Mouse (Mus musculus): ENCODE measurements around the gene Frmpd2. TPM values are rescaled to one million over a fixed set of nuclear protein-coding genes. Genes with fewer than 3 reads are reported as not detected.
"Not testable (repeated sequence)": the region's sequence is repeated elsewhere in the genome, so short reads cannot be mapped to it uniquely, and the experiment has no call there.

The Frmpd2 gene
- total RNA-seq (2017), result not detected in 3 replicates

DNA sequence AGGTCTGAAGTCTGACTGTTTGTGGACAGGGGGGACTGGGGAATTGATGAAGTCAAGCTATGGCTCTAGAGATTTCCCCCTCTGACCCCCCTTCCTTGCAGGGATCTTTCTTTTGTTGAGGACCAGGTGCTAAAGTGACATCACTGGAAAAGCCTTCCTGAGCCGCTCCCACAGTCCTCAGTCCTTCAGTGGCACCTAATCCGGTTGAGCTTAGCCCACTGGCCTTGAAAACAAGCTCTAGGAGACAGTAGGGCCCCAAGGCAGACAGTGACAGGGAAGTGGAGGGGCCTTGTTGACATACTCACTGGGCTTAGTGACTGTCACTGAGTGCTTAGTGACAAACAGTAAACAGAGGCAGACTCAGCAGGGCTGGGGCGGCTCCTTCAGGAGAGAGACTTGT, at the start of gene Frmpd2:
TSS of gene Frmpd2 (plus strand) at position 366 of the 400 bp plus-strand sequence.
- ATAC-seq (replicated peaks; ENCODE audit: insufficient number of reproducible peaks, low FRiP score, low TSS enrichment, poor library complexity, severe bottlenecking), result no peak

DNA sequence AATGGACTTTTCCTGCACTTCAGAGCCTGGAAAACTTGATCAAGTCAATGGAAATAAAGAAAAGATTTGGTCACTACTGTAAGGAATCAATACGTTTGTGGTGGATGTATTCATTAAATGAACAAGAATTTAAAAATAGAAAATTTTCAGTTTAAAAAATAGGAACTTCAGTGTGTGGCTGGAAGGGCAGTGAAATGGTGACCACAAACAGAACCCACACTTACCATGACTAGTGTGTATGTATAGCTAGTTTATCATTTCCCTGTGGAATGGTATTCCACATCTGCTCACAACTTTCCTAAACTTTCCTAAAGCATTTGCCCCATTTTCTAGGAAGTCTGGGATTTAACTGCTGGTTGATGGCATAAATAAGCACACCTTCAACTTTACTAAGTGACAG, 48.5 kb upstream of the Frmpd2 start:
- ATAC-seq (replicated peaks; ENCODE audit: insufficient number of reproducible peaks, low FRiP score, low TSS enrichment, poor library complexity, severe bottlenecking), result no peak

DNA sequence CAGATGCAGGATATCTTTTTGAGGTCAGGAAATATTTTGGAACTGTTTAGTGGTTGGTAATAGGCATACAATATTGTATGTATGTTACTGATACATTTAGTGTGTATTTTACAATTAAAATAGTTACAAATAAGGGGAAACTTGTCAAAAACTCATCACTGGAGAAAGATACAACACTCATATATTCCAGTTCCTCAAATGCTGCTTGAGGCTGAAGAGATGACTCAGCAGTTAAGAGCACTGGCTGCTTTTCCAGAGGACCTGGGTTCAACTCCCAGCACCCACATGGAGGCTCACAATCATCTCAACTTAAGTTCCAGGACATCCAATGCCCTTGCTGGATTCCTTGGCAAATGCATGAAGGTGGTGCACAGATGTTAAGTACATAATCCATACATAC, 47.4 kb upstream of the Frmpd2 start:
- no peak for ATAC-seq (replicated peaks; ENCODE audit: insufficient number of reproducible peaks, low FRiP score, low TSS enrichment, poor library complexity, severe bottlenecking)

DNA sequence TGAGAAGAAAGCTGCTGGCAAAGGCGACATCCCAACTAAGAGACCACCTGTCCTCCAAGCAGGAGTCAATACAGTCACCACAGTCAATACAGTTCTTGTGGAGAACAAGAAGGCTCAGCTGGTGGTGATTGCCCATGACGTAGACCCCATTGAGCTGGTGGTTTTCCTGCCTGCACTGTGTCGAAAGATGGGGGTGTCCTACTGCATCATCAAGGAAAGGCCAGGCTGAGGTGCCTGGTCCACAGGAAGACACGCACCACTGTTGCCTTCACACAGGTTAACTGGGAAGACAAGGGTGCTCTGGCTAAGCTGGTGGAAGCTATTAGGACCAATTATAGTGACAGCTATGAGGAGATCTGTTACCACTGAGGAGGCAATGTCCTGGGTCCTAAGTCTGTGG, 39.0 kb upstream of the Frmpd2 start:
- not testable (repeated sequence) for ATAC-seq (replicated peaks; ENCODE audit: insufficient number of reproducible peaks, low FRiP score, low TSS enrichment, poor library complexity, severe bottlenecking)

DNA sequence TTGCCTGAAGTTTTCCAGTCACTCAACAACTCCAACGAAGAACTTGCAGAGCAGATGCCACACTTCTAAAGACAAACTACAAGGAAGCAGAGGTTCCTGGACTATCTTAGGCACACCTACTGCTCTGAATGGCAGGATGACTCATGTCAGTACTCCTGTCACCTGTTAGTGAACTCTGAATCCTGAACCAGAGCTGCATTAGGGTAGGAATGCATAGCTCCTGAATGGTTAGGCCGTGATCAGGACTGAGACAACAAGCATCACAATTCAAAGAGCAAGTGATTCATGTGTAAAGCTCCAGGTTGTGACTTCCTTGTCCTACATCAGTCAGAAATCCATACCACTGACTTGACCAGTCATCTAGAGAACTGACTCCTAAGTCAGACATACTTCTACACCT, 27.7 kb upstream of the Frmpd2 start:
- no peak for ATAC-seq (replicated peaks; ENCODE audit: insufficient number of reproducible peaks, low FRiP score, low TSS enrichment, poor library complexity, severe bottlenecking)

DNA sequence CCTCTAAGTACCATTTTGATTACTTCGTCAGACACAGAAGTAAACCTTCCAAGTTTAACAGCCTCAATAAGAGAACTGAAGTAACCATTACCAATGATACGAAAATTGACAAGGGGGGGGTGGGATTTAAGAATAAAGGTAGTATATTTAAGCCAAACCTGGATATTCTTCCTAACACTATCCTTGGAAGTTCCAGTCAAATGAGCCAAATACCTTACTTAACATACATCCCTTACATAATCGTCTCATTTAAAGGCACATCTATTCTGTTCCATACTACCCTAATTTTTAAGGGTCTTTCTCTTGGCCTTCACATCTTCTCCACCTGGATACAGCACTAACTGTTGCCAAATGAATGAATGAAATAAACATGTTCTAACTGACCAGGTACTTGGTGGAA, 25.5 kb upstream of the Frmpd2 start:
- ATAC-seq (replicated peaks; ENCODE audit: insufficient number of reproducible peaks, low FRiP score, low TSS enrichment, poor library complexity, severe bottlenecking), result no peak

DNA sequence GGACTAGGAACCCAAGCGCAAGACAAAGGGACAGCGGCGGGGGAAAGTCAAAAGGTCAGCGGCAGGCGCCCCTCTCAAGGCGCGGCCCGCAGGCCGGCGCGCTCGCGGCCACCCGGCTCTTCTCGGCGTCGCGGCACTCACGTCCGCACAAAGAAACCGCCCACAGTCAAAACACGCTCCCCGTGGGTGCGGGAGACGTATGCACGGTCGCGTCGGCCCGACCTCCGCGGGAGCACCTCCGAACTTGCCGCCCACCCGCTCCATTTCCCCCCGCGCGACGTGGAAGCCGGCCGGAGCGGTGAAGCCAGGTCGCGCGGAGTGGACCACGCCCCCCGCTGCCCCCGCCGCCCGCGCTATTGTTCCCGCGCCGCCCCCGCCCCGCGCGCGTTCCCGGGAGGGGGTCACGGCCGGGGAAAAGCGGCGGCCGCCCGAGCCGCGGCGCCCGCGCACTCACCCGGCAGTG, 24.9 kb upstream of the Frmpd2 start:
- ATAC-seq (replicated peaks; ENCODE audit: insufficient number of reproducible peaks, low FRiP score, low TSS enrichment, poor library complexity, severe bottlenecking), result no peak

DNA sequence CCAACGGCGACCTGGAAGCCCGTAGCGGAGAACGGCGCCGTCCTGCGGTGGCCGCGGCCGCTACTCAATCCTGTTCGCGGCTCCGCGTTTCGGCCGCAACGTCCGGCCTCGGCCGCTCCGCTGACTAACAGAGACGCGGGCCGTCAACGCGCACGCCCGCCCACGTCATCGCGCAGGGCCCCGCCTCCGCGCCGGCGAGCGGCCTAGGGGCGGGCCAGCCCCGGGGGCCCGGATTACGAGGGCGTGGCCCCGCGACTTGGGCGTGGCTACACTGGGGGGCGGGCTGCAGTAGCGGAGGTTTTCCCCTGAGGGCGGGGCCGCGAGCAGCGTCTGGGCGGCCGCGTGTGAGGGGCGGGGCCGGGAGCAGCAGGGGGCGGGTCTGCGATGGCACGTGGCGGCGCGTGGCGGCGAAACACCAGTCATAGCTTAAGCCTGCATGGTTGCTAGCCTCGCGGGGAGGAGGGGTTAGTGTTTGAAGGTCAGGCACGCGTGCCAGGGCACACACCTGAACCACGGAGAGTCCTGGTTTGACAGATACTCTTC, 24.4 kb upstream of the Frmpd2 start, which contains the start of gene Mapk8:
TSS of gene Mapk8 (minus strand) at position 132 of the 543 bp plus-strand sequence.
- ATAC-seq (replicated peaks; ENCODE audit: insufficient number of reproducible peaks, low FRiP score, low TSS enrichment, poor library complexity, severe bottlenecking), result peak; percentile 88

DNA sequence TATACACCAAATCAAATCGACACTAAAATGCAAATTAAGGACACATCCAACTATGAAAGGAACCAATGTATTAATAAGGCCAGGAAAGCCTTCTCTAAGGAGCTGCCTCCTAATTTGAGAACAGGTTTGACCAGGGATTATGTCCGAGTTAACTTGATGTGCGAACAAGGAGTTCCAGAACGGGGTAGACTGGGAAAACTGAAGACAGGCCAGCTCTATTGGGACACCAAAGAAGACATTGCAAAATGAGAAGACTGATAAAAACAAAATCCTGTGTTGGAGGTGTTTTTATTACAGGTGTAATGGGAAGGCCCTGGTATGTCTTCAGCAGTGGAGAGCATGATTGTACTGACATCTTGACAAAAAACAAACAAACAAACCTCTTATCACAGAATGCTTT, 23.2 kb upstream of the Frmpd2 start:
- ATAC-seq (replicated peaks; ENCODE audit: insufficient number of reproducible peaks, low FRiP score, low TSS enrichment, poor library complexity, severe bottlenecking), result no peak

DNA sequence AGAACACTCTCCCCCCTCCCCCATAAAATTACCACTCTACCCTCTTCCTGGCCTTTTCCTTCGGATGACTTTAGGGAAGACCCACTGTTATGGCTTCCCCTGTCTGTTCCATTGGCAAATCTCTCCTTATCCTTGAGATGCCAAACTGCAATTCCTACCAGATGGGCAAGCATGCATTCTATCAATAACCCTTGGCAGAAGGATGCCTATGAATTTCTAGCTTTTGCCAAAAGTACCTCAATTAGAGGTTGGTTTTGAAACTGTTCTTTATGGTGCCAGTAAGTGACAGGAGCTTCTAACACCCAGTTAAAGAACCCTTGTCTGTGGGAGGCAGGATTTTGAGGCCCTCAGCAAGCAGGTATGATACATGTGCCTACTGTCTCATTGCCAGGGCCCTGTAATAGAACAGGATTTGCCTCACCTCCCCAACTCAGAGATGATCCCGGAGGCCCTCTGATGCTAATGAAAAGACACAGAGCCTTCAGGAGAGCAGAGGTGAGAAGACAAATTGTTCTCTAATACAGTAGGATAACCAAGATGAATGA, 22.1 kb upstream of the Frmpd2 start:
- ATAC-seq (replicated peaks; ENCODE audit: insufficient number of reproducible peaks, low FRiP score, low TSS enrichment, poor library complexity, severe bottlenecking), result no peak

DNA sequence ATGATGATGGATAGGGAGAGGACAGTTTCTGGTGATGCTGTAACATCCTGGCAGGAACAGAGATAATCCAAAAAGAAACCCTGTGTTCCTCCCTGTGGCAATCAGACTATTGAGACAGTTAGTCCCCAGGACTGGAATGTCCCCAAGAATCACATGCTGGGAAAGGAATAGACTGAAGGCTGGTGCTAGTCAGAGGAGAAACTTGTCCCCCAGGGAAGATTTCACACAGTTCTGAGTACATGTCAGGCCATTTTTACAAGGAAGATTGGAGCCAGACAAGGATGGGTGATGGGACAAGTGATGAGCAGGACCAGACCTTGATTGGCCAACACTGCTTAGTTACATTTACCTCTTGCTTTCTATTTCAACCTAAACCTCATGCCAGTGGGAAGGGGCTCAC, 21.2 kb upstream of the Frmpd2 start:
- no peak for ATAC-seq (replicated peaks; ENCODE audit: insufficient number of reproducible peaks, low FRiP score, low TSS enrichment, poor library complexity, severe bottlenecking)

DNA sequence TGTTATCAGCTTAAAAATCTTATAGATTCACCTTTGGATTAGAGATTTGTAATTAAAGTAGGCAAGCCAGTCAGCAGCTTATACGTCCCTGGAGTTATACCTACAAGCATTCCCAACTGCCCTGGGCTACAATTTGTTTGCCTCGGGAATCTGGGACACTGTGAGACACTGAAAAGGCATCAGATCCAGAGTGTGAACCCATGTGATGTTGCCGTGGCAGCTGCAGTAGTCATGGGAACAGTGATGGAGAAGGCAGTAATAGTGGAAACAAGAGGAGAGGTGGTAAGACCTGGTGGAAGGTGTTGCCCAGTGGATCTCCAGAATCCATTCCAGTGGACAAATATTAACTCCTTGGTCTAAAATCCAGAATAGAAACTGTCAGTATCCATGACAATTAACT, 7.8 kb upstream of the Frmpd2 start:
- ATAC-seq (replicated peaks; ENCODE audit: insufficient number of reproducible peaks, low FRiP score, low TSS enrichment, poor library complexity, severe bottlenecking), result no peak

DNA sequence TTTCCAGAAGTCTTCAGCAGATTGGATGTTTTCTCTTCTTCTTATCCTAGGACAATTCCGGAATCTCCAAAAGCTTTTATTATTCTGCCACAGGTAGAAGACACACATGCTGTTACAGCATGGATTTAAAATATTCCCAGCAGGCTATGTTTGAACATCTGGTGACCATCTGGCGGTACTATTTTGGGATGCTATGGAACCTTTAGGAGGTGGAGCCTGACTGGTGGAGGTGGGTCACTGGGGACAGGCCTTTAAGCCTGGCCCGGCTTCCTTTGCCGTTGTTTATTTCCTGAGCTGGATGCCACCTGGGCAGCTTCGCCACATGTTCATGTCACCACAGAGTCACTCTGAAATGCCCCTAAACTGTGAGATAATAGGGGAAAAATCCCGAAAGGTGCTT, 3.7 kb upstream of the Frmpd2 start:
- no peak for ATAC-seq (replicated peaks; ENCODE audit: insufficient number of reproducible peaks, low FRiP score, low TSS enrichment, poor library complexity, severe bottlenecking)

DNA sequence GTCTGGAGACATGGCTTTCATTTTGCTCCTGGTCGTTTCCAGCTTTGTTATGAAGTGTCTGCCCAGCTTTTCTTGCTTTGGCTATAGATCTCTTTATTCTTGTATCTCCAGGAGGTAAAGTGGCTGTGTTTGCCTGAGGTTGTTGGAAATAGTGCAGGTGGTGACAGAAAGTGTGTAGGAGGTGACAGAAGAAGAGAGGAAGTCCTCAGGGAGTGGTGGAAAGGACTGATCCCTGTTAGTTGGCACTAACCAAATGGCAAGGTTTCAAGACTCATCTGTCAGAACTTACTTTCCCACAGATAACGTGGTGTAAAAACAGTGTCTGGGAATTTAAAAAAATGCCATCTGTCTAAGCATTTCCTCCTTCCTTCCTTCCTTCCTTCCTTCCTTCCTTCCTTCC, 3.0 kb downstream of the Frmpd2 start:
- ATAC-seq (replicated peaks; ENCODE audit: insufficient number of reproducible peaks, low FRiP score, low TSS enrichment, poor library complexity, severe bottlenecking), result no peak

DNA sequence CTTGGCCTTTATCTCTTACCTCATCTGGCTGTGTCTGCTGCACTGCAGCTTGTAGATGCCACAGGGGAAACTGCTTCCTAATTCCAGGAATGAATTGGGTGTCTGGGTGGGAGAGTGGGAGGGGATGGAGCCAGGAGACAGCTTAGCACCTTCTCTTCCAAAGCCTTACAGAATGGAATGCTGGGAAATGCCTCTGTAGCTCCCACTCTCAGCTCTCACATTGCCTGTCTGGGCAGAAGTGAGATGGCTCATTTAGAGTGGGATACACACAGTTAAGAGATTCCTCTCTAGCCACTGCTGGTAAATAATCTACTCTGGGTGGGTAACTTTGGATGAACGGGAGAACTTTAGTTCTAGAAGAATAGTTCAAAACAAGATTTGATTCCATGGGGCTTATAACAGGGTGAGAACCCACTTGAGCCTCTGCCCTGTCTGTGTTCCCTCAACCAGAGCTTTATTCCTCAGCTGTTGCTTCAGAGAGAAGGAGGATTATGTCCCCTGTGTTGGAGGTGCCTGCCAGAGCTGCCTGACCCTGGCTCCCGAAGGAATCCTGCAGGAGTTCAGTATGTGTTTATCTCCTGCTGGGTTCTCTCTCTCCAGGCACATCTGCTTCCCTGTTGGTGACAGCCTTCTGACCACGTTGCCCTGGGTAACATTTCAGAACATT, 4.7 kb downstream of the Frmpd2 start:
- no peak for ATAC-seq (replicated peaks; ENCODE audit: insufficient number of reproducible peaks, low FRiP score, low TSS enrichment, poor library complexity, severe bottlenecking)

DNA sequence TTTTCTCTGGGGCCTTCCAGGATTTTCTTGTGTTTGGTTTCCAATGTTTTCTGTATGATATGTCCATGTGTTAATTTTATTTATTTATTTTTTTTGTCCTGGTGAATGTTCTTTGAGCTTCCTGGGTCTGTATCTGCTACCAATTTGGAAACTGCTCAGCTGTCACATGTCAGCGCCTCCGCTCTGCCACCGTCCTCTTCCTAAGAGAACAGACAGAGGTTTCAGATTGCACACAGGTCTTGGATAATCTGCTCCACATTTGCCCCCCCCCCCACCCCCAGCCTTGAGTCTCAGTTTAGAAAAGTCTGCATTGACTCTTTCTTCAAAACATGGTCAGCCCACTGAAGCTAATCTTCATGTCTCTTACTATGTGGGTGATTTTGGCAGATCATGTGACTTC, 10.5 kb downstream of the Frmpd2 start:
- ATAC-seq (replicated peaks; ENCODE audit: insufficient number of reproducible peaks, low FRiP score, low TSS enrichment, poor library complexity, severe bottlenecking), result no peak

DNA sequence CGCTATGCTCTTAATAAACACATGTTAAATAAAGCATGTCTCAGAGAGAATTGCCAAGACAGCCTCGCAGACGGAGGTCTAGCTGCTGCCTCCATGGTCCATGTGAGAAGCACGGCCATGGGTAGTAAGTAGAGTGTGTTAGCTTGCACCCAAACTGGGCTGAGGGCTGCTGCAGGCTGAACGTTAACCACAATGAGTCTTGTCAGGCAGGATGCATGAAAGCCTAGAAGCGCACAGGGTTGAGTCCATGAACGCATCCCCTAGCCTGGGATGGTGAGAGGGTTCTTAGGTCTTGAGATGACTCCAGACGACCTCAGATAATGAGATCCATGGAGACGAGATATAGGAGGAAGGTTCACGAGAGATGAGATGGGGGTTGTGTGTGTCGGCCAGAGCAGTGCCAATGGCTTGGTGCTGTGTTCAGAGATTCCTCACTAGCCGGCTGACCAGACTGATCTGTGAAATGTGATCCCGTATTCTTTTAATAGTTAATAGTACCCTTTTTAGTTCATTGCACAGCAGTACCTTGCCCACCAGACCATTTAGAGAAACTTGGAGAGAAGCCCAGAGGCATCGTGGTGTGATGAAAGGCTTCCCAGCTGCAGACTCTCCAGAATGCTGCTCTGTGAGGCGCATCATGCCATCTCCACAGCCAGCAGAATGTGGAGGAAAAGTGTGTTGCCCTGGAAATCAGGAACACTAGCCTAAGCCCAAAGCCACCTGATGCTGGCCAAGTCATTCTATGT, 16.5 kb downstream of the Frmpd2 start:
- no peak for ATAC-seq (replicated peaks; ENCODE audit: insufficient number of reproducible peaks, low FRiP score, low TSS enrichment, poor library complexity, severe bottlenecking)

DNA sequence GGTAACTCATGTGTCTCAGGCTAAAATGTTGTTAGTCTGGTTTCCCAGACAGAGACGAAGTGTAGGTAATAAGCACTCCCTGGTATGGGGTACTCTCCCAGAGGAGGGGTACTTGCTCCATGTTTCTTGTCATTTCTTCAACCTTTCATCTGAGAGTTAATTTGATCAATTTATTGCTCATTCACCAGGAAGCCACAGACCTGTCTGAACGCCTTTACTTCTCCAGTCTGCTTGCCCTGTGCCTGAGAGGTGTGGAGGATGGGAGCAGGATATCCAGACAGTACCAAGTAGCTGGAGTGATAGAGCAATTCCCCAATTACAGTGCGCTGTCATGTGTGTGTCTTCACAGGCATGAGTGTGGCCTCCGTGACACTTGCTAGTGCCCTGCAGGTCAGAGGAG, 23.7 kb downstream of the Frmpd2 start:
- no peak for ATAC-seq (replicated peaks; ENCODE audit: insufficient number of reproducible peaks, low FRiP score, low TSS enrichment, poor library complexity, severe bottlenecking)

DNA sequence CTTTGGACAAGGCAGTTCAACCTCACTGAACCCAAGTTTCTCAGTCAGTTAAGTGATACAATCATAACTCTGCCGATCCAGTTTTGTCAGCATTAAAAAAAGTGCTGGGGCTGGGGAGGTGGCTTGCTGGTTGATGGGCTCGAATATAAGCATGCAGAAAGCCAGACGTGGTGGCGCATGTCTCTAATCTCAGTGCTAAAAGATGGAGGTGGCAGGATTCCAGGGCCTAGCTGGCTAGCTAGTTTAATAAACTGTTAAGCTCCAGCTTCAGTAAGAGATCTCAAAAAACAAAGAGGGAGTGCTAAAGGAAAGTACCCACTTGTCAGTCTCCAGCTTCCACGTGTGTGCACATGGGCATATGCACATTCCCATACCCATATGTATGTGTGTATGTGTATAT, 25.9 kb downstream of the Frmpd2 start:
- no peak for ATAC-seq (replicated peaks; ENCODE audit: insufficient number of reproducible peaks, low FRiP score, low TSS enrichment, poor library complexity, severe bottlenecking)

DNA sequence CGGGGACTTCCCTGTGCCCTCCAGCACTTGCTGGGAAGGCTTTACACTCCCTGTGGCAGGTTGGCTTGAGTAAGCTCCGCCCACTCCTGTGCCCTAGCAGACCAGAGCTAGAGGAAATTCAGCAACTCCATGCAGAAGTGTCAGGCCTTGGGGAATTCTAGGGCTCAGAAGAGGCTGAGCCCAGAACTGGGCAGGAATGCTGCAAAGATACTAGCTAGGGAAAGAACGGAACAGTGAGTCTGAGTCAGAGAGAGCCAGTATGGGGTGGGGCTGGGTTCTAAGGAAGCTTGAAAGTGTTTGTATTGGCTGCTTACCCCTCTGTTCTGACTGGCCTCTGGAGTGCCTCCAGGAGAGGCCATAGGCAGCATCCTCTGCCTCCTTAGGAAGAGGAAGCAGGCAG, 27.4 kb downstream of the Frmpd2 start:
- no peak for ATAC-seq (replicated peaks; ENCODE audit: insufficient number of reproducible peaks, low FRiP score, low TSS enrichment, poor library complexity, severe bottlenecking)
